Mouse (Mus musculus) ovary, adult 18-20 months (tissue): ENCODE measurements at regions not wholly inside any gene's neighbourhood (a gene's known extent, or its start where the extent isn't known, plus 50 kb on each side); places are given as distances from the start of the nearest gene placed in this dataset.
A peak's percentile ranks its signal among the peaks of the same experiment; 100 is the strongest.

Experiments
- DNase-seq: peaks from one replicate; pipeline ENCODE4 v3.0.0; 2022; ENCODE audit warnings: low spot score, mixed read lengths

- DNase-seq, result no peak
Measured at GRCm38 (mm10) chr4:135034406-135034805, 86.0 kb upstream of the Runx3 start.

GRCm38 (mm10) chr4:135036764-135037163 lies 83.7 kb upstream of the Runx3 start:
- no peak for DNase-seq

- DNase-seq, result no peak
Measured at GRCm38 (mm10) chr4:135039234-135039633, 81.2 kb upstream of the Runx3 start.

GRCm38 (mm10) chr4:135041921-135042320 lies 78.5 kb upstream of the Runx3 start:
- DNase-seq, result no peak

DNA sequence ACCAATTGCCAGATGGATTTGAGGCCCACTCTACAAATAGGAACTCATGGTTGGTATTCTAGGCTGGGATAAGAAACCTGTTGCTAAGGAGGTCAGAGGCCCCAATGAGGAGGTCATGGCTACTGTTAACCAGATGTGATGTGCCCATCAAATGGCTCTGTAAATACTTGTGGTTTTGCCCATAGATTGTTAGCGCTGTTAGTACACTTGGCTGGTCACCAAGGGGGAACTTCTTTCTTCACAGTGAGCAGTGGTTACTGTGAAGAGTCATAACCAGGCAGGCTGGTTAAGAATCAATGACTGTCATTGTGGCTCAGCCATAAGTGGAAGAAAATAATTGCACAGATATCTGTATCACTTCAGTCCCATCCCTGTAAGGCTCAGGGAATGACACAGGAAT lies 78.0 kb upstream of the Runx3 start:
- no peak for DNase-seq

- no peak for DNase-seq
Measured at GRCm38 (mm10) chr4:135045054-135045453, 75.4 kb upstream of the Runx3 start.

DNA sequence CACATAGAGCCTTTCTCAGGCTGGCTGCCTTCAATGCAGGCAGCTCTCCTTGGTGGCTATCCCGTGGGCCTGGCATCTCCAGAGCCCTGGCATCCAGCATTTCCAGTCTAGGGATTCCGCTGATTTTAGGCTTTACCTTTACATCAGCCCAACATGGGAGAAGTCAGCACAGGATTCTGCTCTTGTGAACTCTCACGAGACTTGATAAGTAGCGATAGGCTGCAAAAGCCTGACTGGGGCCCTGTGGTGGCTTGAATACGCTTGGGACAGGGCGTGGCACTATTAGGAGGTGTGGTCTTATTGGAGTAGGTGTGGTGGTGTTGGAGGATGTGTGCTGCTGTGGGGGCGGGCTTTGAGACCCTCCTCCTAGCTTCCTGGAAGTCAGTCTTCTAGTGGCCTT lies 73.8 kb upstream of the Runx3 start:
- DNase-seq, result no peak

- no peak for DNase-seq
Measured at GRCm38 (mm10) chr4:135047251-135047650, 73.2 kb upstream of the Runx3 start.

DNA sequence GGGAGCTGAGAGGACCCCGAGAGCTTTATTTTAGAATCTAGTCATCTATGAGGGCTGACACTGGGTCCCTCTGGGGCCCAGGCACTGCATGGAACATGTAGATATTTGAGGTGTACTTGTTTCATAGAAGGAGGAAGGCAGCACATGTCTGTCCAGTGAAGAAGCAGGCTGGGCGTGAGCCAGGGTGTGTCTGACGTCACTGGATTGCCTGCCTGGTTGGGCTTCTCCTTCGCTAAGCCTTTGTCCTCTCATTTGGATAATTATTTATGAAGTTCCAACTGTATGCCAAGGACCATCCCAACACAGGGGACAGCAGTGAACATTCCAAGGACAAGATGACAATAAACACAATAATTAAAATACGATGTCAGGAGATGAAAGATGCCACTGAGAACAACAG lies 72.7 kb upstream of the Runx3 start:
- DNase-seq, result no peak

DNA sequence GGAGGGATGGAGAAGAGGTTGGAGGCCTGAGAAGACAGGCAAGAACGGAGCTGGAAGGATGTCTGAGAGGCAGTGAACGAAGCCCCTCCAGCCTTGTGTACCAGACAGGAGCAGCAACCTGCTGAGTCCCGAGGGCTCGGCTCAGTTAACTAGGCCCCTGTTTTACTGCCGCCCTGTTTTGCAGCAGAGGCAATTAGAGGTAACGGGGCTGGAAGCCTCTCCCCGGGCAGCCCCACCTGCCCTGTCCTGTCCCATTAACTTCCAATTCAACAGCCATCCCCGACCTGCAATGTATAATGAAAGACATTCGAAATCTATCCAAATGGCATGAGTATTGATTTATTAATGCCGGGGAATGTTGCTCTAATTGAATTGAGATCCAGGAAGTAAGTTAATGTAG lies 70.5 kb upstream of the Runx3 start:
- DNase-seq, result no peak

DNA sequence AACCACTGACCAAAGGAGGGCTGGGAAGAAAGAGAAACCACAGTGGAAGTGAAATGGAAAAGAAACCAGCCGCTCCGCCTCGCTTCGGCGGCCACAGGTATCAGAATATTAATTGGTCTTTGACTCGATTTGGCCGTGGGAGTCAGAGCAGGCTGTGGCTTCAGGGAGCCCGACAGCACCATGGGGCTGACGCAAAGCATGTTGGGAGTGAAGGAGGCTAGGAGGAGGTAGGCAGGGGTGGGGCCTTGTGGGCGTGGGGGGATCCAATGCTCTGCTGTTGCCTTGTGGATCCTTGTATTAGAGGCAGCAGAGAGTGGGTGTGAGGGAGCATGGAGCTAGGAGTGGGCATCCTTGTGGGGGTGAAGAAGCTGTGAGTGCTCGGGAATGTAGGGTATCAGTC lies 69.0 kb upstream of the Runx3 start:
- no peak for DNase-seq

GRCm38 (mm10) chr4:135053585-135053984 lies 66.9 kb upstream of the Runx3 start:
- DNase-seq, result no peak

- no peak for DNase-seq
Measured at GRCm38 (mm10) chr4:135054353-135054752, 66.1 kb upstream of the Runx3 start.

DNA sequence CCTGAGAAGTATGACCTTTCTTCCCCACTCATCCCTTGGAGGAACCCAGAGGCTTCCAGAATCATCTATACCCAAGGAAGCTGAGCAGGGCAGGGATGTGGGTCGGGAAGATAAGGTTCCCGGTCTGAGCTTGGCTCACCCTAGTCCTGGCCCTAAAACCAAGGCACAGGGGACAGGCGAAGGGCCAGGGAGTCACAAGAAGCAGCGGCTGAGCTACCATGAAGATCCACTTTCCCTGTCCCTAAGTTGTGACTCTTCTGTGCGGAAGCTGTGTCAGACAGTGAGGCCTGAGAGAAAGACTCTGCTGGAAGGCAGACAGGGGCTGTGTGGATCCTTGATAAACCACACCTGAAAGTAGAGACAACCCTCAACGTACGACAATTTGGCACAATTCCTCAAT lies 64.1 kb upstream of the Runx3 start:
- no peak for DNase-seq

DNA sequence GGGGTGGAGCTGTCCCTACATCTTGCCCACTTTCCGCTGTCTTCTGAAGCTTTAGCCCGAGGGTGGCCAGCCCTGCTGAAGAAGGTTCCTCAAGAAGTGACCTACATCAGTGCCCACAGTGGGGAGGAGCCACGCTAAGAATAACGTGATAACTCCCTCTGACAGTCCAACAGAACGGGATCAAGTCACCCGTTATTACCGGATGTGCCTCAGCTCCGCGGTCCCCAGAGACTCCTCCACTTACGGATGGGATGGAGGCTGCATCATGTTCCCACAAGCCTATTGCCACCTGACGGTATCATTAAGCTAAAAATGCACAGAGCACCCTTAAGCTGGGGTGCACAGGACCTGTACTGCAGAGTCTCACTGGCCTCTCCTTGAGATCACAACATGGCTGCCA lies 63.2 kb upstream of the Runx3 start:
- DNase-seq, result no peak

DNA sequence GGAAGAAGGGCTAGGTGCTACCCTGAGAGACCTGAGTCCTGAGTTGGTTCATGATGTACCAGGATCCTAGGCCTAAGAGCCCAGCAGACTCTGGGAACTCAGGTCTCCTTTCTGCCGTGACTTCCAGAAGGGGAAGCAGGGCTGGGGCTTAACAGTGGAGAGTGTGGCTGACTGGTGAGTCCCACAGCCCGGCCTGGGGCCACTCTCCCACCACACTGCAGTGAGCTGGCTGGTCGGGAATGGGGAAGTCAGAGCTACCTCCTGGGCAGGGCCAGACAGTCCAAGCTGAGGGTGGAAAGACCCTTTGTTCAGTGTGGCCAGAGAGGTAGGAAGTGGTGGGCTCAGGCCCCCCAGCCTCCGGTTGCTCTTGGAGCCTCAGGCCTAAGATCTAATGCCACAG lies 61.6 kb upstream of the Runx3 start:
- DNase-seq, result no peak

- DNase-seq, result no peak
Measured at GRCm38 (mm10) chr4:135061030-135061743, 59.3 kb upstream of the Runx3 start.

GRCm38 (mm10) chr4:135066766-135067479 lies 53.5 kb upstream of the Runx3 start:
- DNase-seq, result peak; percentile 62

- DNase-seq, result no peak
Measured at GRCm38 (mm10) chr4:135067805-135068204, 52.6 kb upstream of the Runx3 start.

- DNase-seq, result no peak
Measured at GRCm38 (mm10) chr4:135069818-135070217, 50.6 kb upstream of the Runx3 start.
